Mouse (Mus musculus) midbrain, embryonic 10.5 days (tissue): ENCODE results near the gene Tmem209. TPM values are rescaled to one million over a fixed set of nuclear protein-coding genes. Genes with fewer than 3 reads are reported as not detected.

Experiments
- DNase-seq: peaks from one replicate; pipeline ENCODE4 v3.0.0-alpha.2; 2017; ENCODE audit warnings: low spot score
- H3K27ac ChIP-seq: fragments of 300-500 bp; sonication (generic); replicated peaks from 2 replicates; pipeline ENCODE4 v1.5.1; 2016; ENCODE audit warnings: mild to moderate bottlenecking
- H3K27me3 ChIP-seq: fragments of 300-500 bp; sonication (generic); 2 replicates; pipeline ENCODE4 v1.6.1; 2016; ENCODE audit warnings: low read depth, mild to moderate bottlenecking; ENCODE audit not compliant: poor library complexity, severe bottlenecking
- H3K36me3 ChIP-seq: fragments of 300-500 bp; sonication (generic); 2 replicates; pipeline ENCODE4 v1.6.1; 2016; ENCODE audit warnings: mild to moderate bottlenecking, moderate library complexity
- H3K4me1 ChIP-seq: fragments of 300-500 bp; sonication (generic); 2 replicates; pipeline ENCODE4 v1.6.1; 2016
- H3K4me3 ChIP-seq: fragments of 300-500 bp; sonication (generic); 2 replicates; pipeline ENCODE4 v1.5.1; 2016; ENCODE audit warnings: mild to moderate bottlenecking, moderate library complexity
- H3K9me3 ChIP-seq: fragments of 300-500 bp; sonication (generic); replicated peaks from 2 replicates; pipeline ENCODE4 v1.6.1; 2016; ENCODE audit warnings: mild to moderate bottlenecking
- WGBS: fragments of 180-500 bp; shearing (Covaris S2); methylation state at CpG from one replicate; pipeline ENCODE4 v1.1.7; 2016; 5-methylcytosine and 5-hydroxymethylcytosine counted together
- polyA plus RNA-seq: library from polyadenylated mRNA; unstranded; fragments of >200 nt; fragmentation: Nextera tagmentation; extraction: Ambion mirVana; gene quantifications from 2 replicates; pipeline ENCODE4 v1.2.1, GENCODE M21; 2016

The Tmem209 gene
- polyA plus RNA-seq, 1 experiment from 2014 or later: 47.8 TPM

- Histone ChIP-seq H3K4me1 (peaks cover 92% of the 10 kb centered on the region), H3K9me3 (0 out of 2 replicates have a peak, but pooled peaks cover 4% of the 10 kb centered on the region), H3K4me3 (0 out of 2 replicates have a peak overlapping the region, but pooled peaks have one; percentile 42), H3K36me3 (no peaks in the 10 kb centered on the region), H3K27me3 (no peaks in the 10 kb centered on the region), H3K27ac (peak overlapping the region; percentile 92)
- 17% methylated on average over 9 of the region's 9 CpGs for WGBS
- DNase-seq: no peak
Measured at GRCm38 (mm10) chr6:30547656-30548306, 38.2 kb upstream of the Tmem209 start.

GRCm38 (mm10) chr6:30547274-30547645 lies 37.7 kb upstream of the Tmem209 start:
- no peaks in the 10 kb centered on the region for H3K36me3 ChIP-seq
- WGBS: 0% methylated on average over 17 of the region's 17 CpGs
- H3K4me1 ChIP-seq: peaks cover 92% of the 10 kb centered on the region
- H3K4me3 ChIP-seq: peak overlapping the region; percentile 42
- no peaks in the 10 kb centered on the region for H3K27me3 ChIP-seq
- H3K27ac ChIP-seq: peak overlapping the region; percentile 92
- DNase-seq: peak; percentile 75
- 0 out of 2 replicates have a peak, but pooled peaks cover 4% of the 10 kb centered on the region for H3K9me3 ChIP-seq

- 0 out of 2 replicates have a peak, but pooled peaks cover 4% of the 10 kb centered on the region for H3K9me3 ChIP-seq
- no peaks in the 10 kb centered on the region for H3K36me3 ChIP-seq
- DNase-seq: peak; percentile 73
- H3K4me3 ChIP-seq: peak overlapping the region; percentile 42
- peak overlapping the region; percentile 92 for H3K27ac ChIP-seq
- H3K4me1 ChIP-seq: peaks cover 90% of the 10 kb centered on the region
- no peaks in the 10 kb centered on the region for H3K27me3 ChIP-seq
- WGBS: 9% methylated on average over 17 of the region's 17 CpGs
Measured at GRCm38 (mm10) chr6:30546571-30547273, 37.1 kb upstream of the Tmem209 start.

- Histone ChIP-seq H3K36me3 (no peaks in the 10 kb centered on the region), H3K27me3 (no peaks in the 10 kb centered on the region), H3K27ac (peak overlapping the region; percentile 92), H3K4me3 (no peak overlapping the region), H3K4me1 (peaks cover 80% of the 10 kb centered on the region), H3K9me3 (0 out of 2 replicates have a peak, but pooled peaks cover 3% of the 10 kb centered on the region)
- no peak for DNase-seq
- WGBS: 87% methylated on average over 7 of the region's 7 CpGs
Measured at GRCm38 (mm10) chr6:30545689-30546088, 36.1 kb upstream of the Tmem209 start.

GRCm38 (mm10) chr6:30543851-30544250 lies 34.3 kb upstream of the Tmem209 start:
- H3K4me1 ChIP-seq: peaks cover 65% of the 10 kb centered on the region
- no peaks in the 10 kb centered on the region for H3K9me3 ChIP-seq
- no peaks in the 10 kb centered on the region for H3K36me3 ChIP-seq
- no peak overlapping the region for H3K4me3 ChIP-seq
- no peaks in the 10 kb centered on the region for H3K27me3 ChIP-seq
- no peak for DNase-seq
- H3K27ac ChIP-seq: peak overlapping the region; percentile 75
- 36% methylated on average over 8 of the region's 8 CpGs for WGBS

- WGBS: 62% methylated on average over 12 of the region's 12 CpGs
- H3K4me1 ChIP-seq: peaks cover 63% of the 10 kb centered on the region
- no peaks in the 10 kb centered on the region for H3K36me3 ChIP-seq
- no peaks in the 10 kb centered on the region for H3K27me3 ChIP-seq
- H3K9me3 ChIP-seq: no peaks in the 10 kb centered on the region
- DNase-seq: no peak
- H3K4me3 ChIP-seq: no peak overlapping the region
- peak overlapping the region; percentile 75 for H3K27ac ChIP-seq
Measured at GRCm38 (mm10) chr6:30543077-30543476, 33.5 kb upstream of the Tmem209 start.

GRCm38 (mm10) chr6:30542277-30542676 lies 32.7 kb upstream of the Tmem209 start:
- H3K4me3 ChIP-seq: no peak overlapping the region
- H3K9me3 ChIP-seq: no peaks in the 10 kb centered on the region
- WGBS: 74% methylated on average over 6 of the region's 6 CpGs
- peak overlapping the region; percentile 58; the same call in 1 of the 2 replicates for H3K27ac ChIP-seq
- H3K36me3 ChIP-seq: no peaks in the 10 kb centered on the region
- H3K4me1 ChIP-seq: peaks cover 58% of the 10 kb centered on the region
- no peaks in the 10 kb centered on the region for H3K27me3 ChIP-seq
- DNase-seq: no peak

GRCm38 (mm10) chr6:30541009-30541799 lies 31.6 kb upstream of the Tmem209 start, which contains the start of gene Cpa2:
Cpa2 (plus strand) TSS chr6:30541582.
- no peak for DNase-seq
- no peaks in the 10 kb centered on the region for H3K9me3 ChIP-seq
- H3K4me1 ChIP-seq: peaks cover 47% of the 10 kb centered on the region
- H3K27ac ChIP-seq: peak within 1 kb of the TSS; percentile 58; the same call in 1 of the 2 replicates
- H3K4me3 ChIP-seq: no peak within 1 kb of the TSS
- no peaks in the 10 kb centered on the region for H3K36me3 ChIP-seq
- no peaks in the 10 kb centered on the region for H3K27me3 ChIP-seq
- WGBS: 76% methylated on average over 11 of the region's 11 CpGs

- H3K27ac ChIP-seq: peak overlapping the region; percentile 28
- peaks cover 27% of the 10 kb centered on the region for H3K4me1 ChIP-seq
- no peaks in the 10 kb centered on the region for H3K27me3 ChIP-seq
- H3K36me3 ChIP-seq: no peaks in the 10 kb centered on the region
- H3K4me3 ChIP-seq: no peak overlapping the region
- no peak for DNase-seq
- no peaks in the 10 kb centered on the region for H3K9me3 ChIP-seq
- WGBS: 82% methylated on average over 5 of the region's 5 CpGs
Measured at GRCm38 (mm10) chr6:30538800-30539199, 29.2 kb upstream of the Tmem209 start.

GRCm38 (mm10) chr6:30538240-30538639 lies 28.7 kb upstream of the Tmem209 start:
- no peaks in the 10 kb centered on the region for H3K9me3 ChIP-seq
- WGBS: 68% methylated on average over 10 of the region's 10 CpGs
- peak overlapping the region; percentile 28 for H3K27ac ChIP-seq
- no peak overlapping the region for H3K4me3 ChIP-seq
- no peaks in the 10 kb centered on the region for H3K27me3 ChIP-seq
- no peaks in the 10 kb centered on the region for H3K36me3 ChIP-seq
- H3K4me1 ChIP-seq: peaks cover 22% of the 10 kb centered on the region
- DNase-seq: no peak

- DNase-seq: no peak
- WGBS: 41% methylated on average over 3 of the region's 3 CpGs
- H3K27me3 ChIP-seq: no peaks in the 10 kb centered on the region
- H3K4me3 ChIP-seq: no peak overlapping the region
- H3K36me3 ChIP-seq: no peaks in the 10 kb centered on the region
- H3K27ac ChIP-seq: no peak overlapping the region
- H3K9me3 ChIP-seq: no peaks in the 10 kb centered on the region
- peaks cover 9% of the 10 kb centered on the region for H3K4me1 ChIP-seq
Measured at GRCm38 (mm10) chr6:30535340-30535739, 25.8 kb upstream of the Tmem209 start.

GRCm38 (mm10) chr6:30528800-30529199 lies 19.2 kb upstream of the Tmem209 start:
- Histone ChIP-seq H3K4me1 (peaks cover 48% of the 10 kb centered on the region), H3K4me3 (no peak overlapping the region), H3K27me3 (no peaks in the 10 kb centered on the region), H3K36me3 (no peaks in the 10 kb centered on the region), H3K27ac (peak overlapping the region; percentile 35), H3K9me3 (no peaks in the 10 kb centered on the region)
- DNase-seq: no peak
- WGBS: 73% methylated on average over 6 of the region's 6 CpGs
